Mouse (Mus musculus) heart, adult 2 months (tissue): ENCODE data around the gene Cpne8.

Experiments used
- EP300 ChIP-seq: fragments of 200-500 bp; IDR thresholded peaks from 2 replicates; pipeline ENCODE4 v1.6.1; 2011; ENCODE audit warnings: low read depth, low read length, control low read depth; ENCODE audit not compliant: insufficient read depth
- POLR2A ChIP-seq: fragments of 200-500 bp; IDR thresholded peaks from 2 replicates; pipeline ENCODE4 v1.6.1; 2011; ENCODE audit warnings: mild to moderate bottlenecking, low read depth, low read length, control low read depth; ENCODE audit not compliant: insufficient read depth

- TF ChIP-seq POLR2A, result no peak
- TF ChIP-seq EP300, result no peak
Measured at GRCm38 (mm10) chr15:90686770-90687169, 7.5 kb upstream of the Cpne8 start.
